Mouse (Mus musculus) mouse embryonic stem cell (cell line): ENCODE data around the gene Tmem56.

Source experiments
- in situ Hi-C, 2 experiments: fragments of 300-500 bp; cut with MboI; formaldehyde crosslinking; loops; 1 replicate in 1 of 2; 3 replicates in 1 of 2; pipeline ENCODE4 v1.14.3; 2019 to 2020; ENCODE audit warnings: low sequenced_read_pairs in 2 of 2, low pct_unique_long_range_greater_than_20kb in 1 of 2, mixed read lengths in 1 of 2; ENCODE audit not compliant: unreplicated experiment in 1 of 2

The Tmem56 gene

DNA sequence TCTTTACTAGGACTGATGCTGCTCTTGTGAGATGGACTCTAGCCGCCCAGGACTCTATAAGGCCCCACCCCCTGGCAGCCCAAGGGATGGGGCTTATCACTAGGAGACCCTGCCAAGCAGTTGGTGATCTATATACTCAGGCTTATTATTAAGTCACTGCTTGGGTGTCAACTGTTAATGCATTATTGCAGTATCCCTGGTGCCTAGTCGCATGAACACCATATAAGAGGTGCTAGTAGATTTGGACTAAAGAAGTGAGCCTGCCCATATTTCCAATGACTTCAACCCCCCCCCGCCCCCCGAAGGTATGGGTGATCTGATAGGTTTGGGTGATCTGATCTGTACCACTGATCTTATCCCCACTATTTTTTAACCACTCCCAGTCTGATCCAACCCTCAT is at the start of gene Tmem56:
Tmem56 (minus strand) TSS at position 101 of the 400 bp plus-strand sequence.
- in situ Hi-C loops = no loop called here

DNA sequence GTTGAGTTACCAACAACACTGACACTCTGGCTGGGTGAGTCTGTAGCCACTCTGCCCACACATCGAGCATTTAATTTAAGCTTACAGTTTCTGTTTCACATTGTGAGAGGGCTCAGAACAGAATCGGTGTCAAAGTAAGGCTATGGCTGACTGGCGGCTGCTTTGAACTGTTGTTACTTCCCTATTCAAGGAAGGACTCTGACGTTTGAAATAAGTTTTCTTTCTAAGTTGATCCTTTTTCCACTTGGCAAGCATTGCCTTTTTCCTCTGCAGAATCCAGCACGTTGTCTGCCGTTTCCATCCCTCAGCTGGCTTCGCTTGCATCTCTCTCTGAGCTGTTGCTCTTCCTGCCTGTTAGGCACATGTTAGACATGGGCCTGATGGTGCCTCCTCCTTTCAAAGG is 47.3 kb upstream of the Tmem56 start:
- in situ Hi-C loops = no loop called here

DNA sequence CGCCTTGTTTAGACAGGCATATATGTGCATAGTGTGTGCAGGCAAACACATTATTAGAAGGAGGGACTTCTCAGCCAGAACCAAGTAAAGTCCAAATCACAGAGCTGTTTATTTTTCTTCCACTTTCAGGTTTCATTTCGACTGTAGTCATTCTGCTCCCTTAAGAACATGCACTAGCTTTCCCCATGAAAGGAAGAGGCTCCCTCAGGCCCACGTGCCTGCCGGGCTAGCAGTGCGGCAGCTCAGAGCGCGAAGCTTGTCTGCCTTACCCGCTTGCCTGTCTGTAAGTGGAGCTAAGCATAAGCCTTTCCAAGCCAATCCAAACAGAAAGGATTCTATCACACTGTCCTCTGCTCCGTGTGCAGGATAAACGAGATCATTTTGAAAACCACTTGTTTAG is 46.7 kb upstream of the Tmem56 start:
- in situ Hi-C loops = no loop called here

DNA sequence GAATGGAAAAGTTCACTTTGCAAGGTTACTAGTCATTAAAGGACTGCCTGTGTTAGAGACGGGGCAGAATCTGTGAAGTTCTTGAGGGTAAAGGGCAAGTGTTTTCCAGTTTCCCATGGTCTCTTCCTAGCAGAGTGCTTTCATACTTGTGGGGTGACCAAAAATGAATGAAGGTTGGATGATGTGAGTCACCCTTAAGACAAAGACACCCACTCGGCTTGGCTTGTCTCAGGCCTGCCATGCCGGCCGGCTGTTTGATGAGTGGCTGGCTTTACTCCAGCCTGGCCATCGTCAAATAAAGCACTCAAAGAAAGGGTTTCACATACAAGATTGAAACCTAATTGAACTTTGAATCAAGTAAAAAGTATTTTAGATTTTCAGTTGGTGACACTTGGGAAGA is 44.5 kb upstream of the Tmem56 start:
- in situ Hi-C loops = no loop called here

DNA sequence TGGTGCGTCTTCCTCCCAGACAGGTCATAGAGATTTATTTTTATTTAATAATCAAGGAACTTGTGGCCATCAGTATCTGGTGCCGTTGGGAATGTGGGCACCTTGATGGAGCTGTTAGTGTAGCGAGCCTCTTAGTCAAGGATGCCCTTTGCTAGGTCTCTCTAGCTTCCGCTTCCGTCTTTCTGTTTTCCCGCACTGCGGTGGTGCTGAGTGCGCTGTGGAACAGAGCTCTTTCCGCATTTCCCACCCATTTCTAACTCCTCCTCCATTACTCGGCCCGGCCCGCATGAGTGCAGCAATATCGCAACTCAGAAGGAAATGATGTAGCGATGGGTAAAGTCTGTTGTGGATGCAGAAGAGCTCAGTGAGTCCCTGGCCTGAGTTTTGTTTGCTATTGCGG is 40.5 kb upstream of the Tmem56 start:
- in situ Hi-C loops = loop anchor here (25.0 kb wide), 2 partner anchors 389 to 414 kb away; partner anchors contain the start of gene F3 (in 1 of the 2)

DNA sequence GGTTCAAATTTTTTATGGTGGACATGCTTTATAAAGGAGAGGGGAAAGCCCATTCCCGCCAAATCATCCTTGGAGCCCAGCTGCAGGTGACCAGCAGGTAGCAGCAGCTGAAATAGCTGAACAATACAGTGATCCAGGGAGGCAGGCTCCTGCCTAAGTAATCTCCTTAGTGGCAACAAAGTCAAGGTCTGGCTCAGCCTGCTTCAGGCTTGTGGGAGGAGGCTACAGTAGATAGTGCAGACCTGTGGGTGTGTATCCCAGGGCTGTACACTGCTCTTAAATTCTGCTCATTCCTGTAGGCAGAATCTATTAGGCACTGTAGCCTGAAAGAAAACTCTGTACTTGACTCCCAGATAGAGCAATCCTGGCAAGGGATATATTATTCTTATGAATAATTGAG is 38.0 kb upstream of the Tmem56 start:
- in situ Hi-C loops = loop anchor here (25.0 kb wide), 2 partner anchors 391 to 416 kb away; partner anchors contain the start of gene F3 (in 1 of the 2)

DNA sequence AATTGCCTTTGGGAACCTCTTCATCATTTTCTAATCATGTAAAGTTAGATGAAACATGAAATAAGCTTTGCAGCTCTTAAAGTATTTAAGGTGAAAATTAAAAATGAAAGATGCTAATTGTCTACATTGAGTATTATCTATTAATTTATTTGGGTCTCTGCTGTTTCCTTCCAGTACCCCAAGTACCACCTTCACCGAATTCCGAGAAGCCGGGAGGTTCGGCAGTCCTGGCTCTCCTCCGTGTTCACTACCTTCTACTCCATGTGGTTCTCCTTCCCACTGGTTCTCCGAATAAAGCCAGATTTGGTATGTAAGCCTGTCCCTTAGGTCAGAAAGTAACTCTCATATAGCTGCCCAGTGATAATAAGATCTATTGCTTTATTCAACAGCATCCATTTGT is 37.0 kb upstream of the Tmem56 start:
- in situ Hi-C loops = loop anchor here (5.0 to 25.0 kb wide), 4 partner anchors 172 to 417 kb away; partner anchors contain the start of gene F3 (in 1 of the 2)

DNA sequence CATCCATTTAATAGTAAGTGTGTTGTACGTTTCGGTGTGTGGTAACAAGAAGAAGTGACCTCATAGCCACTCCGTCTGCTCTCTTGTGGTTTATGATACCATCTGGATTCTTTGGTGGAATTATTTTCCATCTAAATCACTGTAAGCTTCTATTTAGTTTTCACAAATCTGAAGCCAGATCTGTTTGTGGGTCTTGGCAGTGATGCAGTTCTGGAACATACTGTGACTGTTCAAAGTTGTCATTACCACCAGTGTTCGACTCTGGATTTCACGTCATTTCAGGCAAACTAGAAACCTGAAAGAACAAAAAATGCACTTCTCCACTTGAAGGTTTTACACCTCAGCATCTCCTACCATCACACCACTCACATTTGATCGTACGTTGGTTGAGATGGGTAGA is 32.6 kb upstream of the Tmem56 start:
- in situ Hi-C loops = loop anchor here (5.0 to 25.0 kb wide), 4 partner anchors 177 to 422 kb away; partner anchors contain the start of gene F3 (in 1 of the 2)

DNA sequence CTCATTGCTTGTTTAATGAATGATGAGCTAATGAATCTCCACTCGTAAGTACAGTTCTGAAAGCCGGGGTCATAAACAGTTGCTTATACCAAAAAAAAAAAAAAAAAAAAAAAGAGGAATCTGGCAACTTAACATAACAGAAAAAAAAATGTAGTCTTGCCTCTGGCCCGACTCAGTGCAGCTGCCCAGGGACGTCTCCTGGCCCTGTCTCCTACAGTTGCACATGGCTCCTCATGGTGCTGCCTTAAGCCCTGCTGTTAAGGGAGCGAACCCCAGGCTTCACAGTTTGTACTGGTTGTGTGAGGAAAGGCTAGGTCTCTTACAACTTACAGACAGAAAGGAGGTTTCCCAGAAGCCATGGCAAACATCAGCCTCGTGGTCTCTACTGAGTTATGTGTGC is 31.3 kb upstream of the Tmem56 start:
- in situ Hi-C loops = loop anchor here (10.0 to 25.0 kb wide), 3 partner anchors 191 to 423 kb away; partner anchors contain the start of gene F3 (in 1 of the 2)

DNA sequence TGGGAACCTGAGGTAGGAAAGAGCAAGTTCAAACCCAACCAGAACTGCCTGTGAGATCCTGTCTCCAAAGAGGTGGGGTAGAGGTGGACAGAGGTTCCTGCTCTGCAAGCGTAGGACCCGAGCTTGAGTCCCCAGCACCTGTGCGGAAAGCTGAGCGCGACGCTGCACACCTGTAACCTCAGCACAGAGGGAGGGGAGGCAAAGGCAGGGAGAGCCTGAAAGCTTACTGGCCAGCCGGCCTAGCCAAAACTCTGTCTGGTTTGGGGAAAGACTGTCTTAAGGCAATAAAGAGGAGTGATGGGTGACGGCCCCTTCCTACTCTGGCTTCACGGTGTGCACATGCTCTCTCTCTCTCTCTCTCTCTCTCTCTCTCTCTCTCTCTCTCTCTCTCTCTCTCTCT is 30.1 kb upstream of the Tmem56 start:
- in situ Hi-C loops = loop anchor here (10.0 to 25.0 kb wide), 3 partner anchors 192 to 424 kb away; partner anchors contain the start of gene F3 (in 1 of the 2)

DNA sequence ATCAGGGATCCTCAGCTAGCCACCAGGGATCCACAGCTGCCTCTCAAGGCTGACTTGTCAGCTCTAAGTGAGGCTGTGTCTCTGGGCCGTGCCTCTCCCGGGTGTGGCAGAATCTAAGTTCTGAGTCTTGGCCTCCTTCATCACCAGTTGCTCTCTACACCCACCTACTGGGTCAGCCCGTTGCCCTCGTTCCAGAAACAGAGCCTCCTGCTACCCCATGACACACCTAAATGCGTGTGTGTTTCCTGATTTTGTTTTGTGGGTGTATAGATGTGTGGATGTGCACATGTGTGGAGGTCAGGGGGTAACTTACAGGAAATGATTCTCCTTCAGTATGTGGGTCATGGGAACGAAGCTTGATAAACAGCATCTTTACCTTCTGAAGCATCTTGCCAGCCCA is 29.5 kb upstream of the Tmem56 start:
- in situ Hi-C loops = loop anchor here (10.0 to 25.0 kb wide), 3 partner anchors 192 to 425 kb away; partner anchors contain the start of gene F3 (in 1 of the 2)

DNA sequence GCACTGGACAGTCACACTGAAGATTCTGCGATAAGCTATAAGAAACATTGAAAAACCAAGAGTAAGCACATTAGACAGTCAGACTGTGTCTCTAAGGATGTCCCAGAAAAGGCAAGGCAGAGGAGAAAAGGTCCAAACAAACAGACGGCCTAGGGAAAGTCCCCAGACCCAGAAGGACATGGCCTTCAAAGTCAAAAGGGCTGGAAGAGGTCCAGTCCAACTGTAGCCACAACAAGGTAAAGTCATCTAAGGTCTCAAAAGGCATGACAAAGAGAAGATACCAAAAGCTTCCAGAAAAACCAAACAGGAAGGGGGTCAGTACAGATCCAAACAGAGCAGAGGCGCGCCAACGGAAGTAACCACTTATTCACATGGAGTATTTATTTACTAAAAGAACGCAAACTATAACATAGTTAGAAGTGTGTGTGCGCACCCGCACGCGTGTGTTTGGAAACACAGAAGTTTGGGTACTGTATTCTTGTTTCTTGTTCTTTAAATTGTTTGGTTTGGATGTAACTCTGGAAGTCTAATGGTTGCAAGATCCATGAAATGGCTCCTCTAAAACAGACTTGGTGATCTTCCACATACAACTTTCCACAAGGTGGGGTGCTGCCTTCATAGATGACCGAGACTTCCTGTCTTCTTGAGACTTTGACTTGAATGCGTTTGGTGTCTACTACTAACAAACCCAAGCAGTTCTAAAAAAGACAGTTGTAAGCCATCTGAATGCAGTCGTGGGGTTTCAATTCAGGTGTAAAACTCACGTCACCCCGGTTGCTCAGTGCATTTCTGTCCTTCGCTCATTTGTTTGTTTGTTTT is 27.2 kb upstream of the Tmem56 start:
- in situ Hi-C loops = loop anchor here (10.0 to 25.0 kb wide), 3 partner anchors 195 to 427 kb away; partner anchors contain the start of gene F3 (in 1 of the 2)

DNA sequence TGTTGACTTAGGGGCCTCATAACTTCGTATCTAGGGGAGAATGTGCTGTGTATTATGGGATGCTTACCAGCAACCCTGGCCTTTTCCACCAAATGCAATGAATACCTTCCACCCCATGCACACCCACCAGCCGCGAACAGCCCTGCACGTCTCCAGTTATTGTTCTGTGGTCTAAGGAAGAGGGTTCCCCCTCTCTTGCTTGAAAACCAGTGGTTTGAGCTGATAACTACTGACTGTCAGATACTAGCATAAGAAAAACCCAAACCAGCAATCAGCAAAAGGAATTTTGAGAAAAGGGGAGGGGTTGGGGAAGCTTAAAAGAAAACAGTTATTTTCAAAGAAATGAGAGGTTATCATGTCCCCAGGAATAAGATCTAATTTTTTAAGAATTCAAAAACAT is 26.5 kb upstream of the Tmem56 start:
- in situ Hi-C loops = loop anchor here (25.0 kb wide), 2 partner anchors 403 to 428 kb away; partner anchors contain the start of gene F3 (in 1 of the 2)

DNA sequence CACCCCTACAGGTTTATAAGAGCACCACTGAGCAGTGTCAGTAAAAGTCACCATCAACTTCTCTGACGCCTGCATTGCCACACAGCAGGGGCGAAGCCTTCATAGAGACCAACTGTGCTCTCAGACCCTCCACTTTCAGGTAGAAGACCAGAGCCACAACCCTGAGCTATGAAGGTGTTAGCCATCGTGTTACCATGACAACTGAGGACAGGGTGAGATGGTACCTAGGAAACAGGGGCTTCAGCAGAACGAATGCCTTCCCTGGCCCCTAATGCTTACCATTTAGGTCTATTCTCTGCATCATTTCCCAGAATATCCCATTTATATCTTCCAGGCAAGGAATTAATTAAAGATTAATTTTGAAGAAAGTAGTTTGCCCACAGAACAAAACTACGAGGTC is 26.0 kb upstream of the Tmem56 start:
- in situ Hi-C loops = loop anchor here (25.0 kb wide), 2 partner anchors 403 to 428 kb away; partner anchors contain the start of gene F3 (in 1 of the 2)

DNA sequence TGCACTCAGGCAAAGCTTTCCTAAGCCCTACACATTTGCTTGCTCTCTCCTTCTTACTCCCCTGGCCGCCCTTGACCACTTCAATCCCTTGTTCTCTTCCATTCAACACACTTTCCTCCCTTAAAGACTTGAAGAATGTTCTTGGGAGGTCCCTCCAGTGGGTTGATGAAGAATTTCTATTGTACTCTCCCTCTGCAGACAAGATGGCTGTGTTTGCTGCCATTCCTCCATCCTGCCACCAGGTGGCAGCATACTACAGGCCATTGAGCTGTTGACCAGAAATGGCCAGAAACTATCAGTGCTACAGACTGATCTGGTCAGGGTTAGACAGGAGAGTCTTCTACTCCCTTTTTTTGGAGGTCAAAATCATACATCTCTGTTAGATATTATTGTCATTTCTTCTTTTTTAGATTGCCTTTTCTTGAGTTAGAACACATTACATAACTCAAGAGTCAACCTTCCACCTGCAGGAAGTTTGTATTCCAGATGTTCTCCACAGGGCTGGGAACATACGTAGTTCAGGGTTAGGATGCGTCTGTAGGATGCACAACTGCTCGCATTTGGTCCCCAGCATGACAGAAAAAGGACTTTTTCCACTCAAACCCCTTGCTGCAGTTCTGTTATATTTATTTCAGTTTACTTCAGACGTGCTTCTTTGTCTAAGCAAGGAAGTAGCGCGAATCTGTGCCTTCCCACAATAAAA is 24.8 kb upstream of the Tmem56 start:
- in situ Hi-C loops = loop anchor here (25.0 kb wide), 2 partner anchors 405 to 430 kb away; partner anchors contain the start of gene F3 (in 1 of the 2)

DNA sequence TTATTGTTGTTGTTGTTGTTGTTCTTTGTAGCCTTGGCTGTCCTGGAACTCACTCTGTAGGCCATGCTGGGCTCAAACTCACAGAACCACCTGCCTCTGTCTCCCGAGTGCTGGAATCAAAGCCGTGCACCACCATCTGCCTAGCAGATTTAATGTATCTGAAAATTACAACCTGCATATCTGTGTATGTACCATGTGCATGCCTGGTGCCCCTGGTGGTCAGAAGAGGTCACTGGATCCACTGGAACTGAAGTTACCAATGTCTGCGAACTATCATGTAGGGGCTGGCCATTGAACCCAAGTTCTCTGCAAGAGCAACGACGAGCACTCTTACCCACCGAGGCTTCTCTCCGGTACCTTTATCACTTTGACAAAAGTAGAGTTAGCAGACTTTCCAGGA is 23.7 kb upstream of the Tmem56 start:
- in situ Hi-C loops = loop anchor here (25.0 kb wide), 2 partner anchors 406 to 431 kb away; partner anchors contain the start of gene F3 (in 1 of the 2)

DNA sequence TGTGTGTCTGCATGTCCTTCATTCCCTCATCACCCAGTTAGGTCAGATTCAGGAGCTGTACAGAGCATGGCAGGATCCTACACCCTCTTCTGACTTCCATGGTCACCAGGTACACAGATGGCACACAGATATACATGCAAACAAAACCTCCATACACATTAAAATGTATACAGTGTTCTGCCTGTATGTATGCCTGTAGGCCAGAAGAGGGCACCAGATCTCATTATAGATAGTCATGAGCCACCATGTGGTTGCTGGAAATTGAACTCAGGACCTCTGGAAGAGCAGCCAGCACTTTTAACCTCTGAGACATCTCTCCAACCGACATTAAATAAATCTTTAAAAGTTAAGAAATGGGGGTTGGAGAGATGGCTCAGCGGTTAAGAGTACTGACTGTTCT is 11.3 kb upstream of the Tmem56 start:
- in situ Hi-C loops = loop anchor here in 1 of 2 experiments (10.0 kb wide), 1 partner anchor 129 kb away; no protein-coding TSS in a partner anchor

DNA sequence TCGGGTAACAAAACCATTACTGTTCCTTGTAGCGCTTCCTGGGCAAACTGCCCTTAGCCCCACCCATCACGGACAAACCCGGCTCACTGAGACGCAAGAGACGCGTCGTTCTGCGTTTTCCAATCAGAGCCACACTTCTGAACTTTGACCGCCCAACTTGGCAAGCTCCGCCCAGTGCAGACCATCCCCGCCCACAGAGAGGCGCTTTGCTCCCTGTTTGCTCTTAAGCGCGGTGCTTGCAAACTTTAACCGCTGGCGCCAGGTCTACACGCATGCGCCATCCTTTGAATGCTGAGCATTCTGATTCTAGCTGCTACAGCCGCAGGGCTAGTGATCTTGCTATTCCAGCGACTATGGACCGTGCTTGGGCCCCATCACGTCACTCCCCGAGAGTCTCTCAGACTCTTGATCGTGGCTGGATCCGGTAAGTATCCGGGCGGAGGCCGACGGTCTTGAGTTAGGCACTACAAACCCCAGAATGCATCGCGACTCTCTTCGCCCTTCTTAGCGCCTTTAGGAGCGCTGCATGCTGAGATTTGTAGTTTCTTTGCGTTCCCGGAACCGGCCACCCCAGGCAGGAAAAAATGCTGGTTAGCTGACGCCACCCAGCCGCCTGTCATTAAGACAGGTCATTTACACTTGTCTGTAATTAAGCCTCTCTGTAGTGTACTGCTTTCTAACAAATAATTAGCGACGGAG is 8.8 kb upstream of the Tmem56 start, which contains the start of gene Alg14:
Alg14 (plus strand) TSS at position 214 of the 699 bp plus-strand sequence.
- in situ Hi-C loops = loop anchor here in 1 of 2 experiments (10.0 kb wide), 1 partner anchor 127 kb away; no protein-coding TSS in a partner anchor
